Mouse (Mus musculus) kidney, embryonic 16.5 days (tissue): ENCODE measurements around the gene Tex33. TPM values are rescaled to one million over a fixed set of nuclear protein-coding genes. Genes with fewer than 3 reads are reported as not detected.

Source experiments
- ATAC-seq: fragments of 200-750 bp; cut with Nextera tagmentation; 2 replicates; pipeline ENCODE4 v1.8.0; 2017; ENCODE audit warnings: moderate TSS enrichment; ENCODE audit not compliant: low FRiP score, low TSS enrichment
- H3K27ac ChIP-seq: fragments of 300-500 bp; sonication (generic); 2 replicates; pipeline ENCODE4 v1.5.1; 2014; ENCODE audit warnings: low read length
- H3K27me3 ChIP-seq: fragments of 300-500 bp; sonication (generic); 2 replicates; pipeline ENCODE4 v1.6.1; 2014; ENCODE audit warnings: low read length, control low read depth, mixed read lengths; ENCODE audit not compliant: insufficient read depth
- H3K36me3 ChIP-seq: fragments of 300-500 bp; sonication (generic); 2 replicates; pipeline ENCODE4 v1.6.1; 2014; ENCODE audit warnings: low read length, control low read depth, mixed read lengths; ENCODE audit not compliant: insufficient read depth
- H3K4me1 ChIP-seq: fragments of 300-500 bp; sonication (generic); 2 replicates; pipeline ENCODE4 v1.6.1; 2014; ENCODE audit warnings: low read length, control low read depth, mixed read lengths; ENCODE audit not compliant: insufficient read depth
- H3K4me2 ChIP-seq: fragments of 300-500 bp; sonication (generic); replicated peaks from 2 replicates; pipeline ENCODE4 v1.6.1; 2014; ENCODE audit warnings: low read depth, low read length
- H3K4me3 ChIP-seq: fragments of 300-500 bp; sonication (generic); 2 replicates; pipeline ENCODE4 v1.5.1; 2014; ENCODE audit warnings: mild to moderate bottlenecking, low read length
- H3K9ac ChIP-seq: fragments of 300-500 bp; sonication (generic); replicated peaks from 2 replicates; pipeline ENCODE4 v1.6.1; 2014; ENCODE audit warnings: low read length
- H3K9me3 ChIP-seq: fragments of 300-500 bp; sonication (generic); 2 replicates; pipeline ENCODE4 v1.6.1; 2016; ENCODE audit warnings: low read length, control low read depth
- WGBS: fragments of 180-500 bp; shearing (Covaris S2); extraction: QIAGEN DNeasy Blood & Tissue Kit; methylation state at CpG from one replicate; pipeline ENCODE4 v1.1.7; 2014; 5-methylcytosine and 5-hydroxymethylcytosine counted together
- polyA plus RNA-seq: library from polyadenylated mRNA; unstranded; fragments of >200 nt; fragmentation: Nextera tagmentation; extraction: Ambion mirVana; gene quantifications from 2 replicates; pipeline ENCODE4 v1.2.1, GENCODE M21; 2015

Gene Tex33
- polyA plus RNA-seq, 1 experiment from 2014 or later, result not detected

DNA sequence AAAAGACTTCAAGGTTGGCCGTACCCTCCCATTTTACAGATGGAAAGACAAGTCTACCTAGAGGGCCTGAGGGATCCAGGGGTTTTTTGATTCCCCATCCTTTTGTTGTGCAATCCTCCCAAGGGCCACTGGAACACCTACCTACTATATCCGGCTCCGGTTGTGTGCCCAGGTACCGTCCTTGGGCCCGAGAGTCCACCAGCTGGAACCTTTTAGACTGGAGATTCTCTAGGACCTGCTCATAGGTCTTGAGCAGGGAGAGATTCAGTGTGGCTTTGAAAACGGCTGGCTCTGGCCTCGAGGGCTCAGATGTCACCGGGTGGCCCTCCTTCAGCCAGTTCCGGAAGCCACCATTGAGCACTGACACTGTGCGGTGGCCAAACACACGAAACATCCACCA, 9.4 kb upstream of the Tex33 start:
- Histone ChIP-seq H3K36me3 (no peaks in the 10 kb centered on the region), H3K9me3 (no peaks in the 10 kb centered on the region), H3K9ac (peak overlapping the region; percentile 82), H3K4me3 (peak overlapping the region; percentile 69), H3K4me1 (peaks cover 50% of the 10 kb centered on the region), H3K27ac (peak overlapping the region; percentile 97), H3K27me3 (peaks cover 15% of the 10 kb centered on the region), H3K4me2 (peak overlapping the region; percentile 76)
- WGBS, result 50% methylated on average over 11 of the region's 11 CpGs
- ATAC-seq, result no peak

DNA sequence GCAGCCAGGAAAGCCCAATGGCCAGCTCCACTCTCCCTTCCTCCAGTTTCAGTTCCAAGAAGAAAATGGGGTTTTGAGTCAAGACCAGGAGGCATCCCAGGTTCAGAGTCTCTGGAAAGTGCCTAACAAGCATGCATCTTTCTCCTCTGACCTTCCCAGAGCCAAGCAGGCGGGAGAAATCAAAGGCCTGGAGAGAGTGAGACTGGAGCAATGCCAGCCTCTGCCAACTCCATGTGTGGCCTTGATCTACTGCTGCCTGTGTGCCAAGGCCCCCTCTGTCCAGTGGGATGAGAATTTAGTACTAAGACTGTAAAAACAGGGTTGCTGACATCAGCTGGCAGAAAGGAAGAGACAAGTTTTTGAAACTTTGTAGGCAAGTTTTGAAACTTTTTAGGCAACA, 8.2 kb upstream of the Tex33 start:
- ATAC-seq, result no peak
- WGBS, result 64% methylated on average over 1 of the region's 1 CpGs
- 0 out of 2 replicates have a peak overlapping the region, but pooled peaks have one; percentile 5 for H3K4me3 ChIP-seq
- peaks cover 42% of the 10 kb centered on the region for H3K4me1 ChIP-seq
- peak overlapping the region; percentile 24 for H3K9ac ChIP-seq
- no peaks in the 10 kb centered on the region for H3K9me3 ChIP-seq
- no peaks in the 10 kb centered on the region for H3K36me3 ChIP-seq
- H3K27me3 ChIP-seq, result peaks cover 3% of the 10 kb centered on the region
- peak overlapping the region; percentile 79 for H3K27ac ChIP-seq
- H3K4me2 ChIP-seq, result peak overlapping the region; percentile 76; the same call in 1 of the 2 replicates

DNA sequence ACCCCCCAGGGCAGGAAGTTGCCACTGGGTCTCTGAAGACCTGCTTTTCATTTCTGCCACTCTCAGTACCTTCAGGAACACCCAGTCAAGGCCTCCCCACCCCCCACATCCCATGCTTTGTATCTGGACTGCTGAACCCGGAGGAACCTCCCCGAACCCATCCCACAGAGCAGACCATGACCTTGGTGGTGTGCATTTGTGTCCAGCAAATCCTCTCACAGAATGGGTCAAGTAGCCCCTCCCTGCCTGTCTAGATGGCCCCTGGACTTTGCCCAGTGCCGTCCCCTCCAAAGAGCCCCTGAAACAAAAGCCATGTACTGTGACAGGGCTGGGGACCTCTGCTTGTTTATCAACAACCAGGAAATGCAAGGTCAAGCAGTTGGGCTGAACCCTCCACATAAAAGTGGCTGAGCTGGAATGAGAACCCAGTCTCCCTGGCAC, 7.6 kb upstream of the Tex33 start:
- Histone ChIP-seq H3K4me3 (no peak overlapping the region), H3K27ac (peak overlapping the region; percentile 79), H3K36me3 (no peaks in the 10 kb centered on the region), H3K27me3 (no peaks in the 10 kb centered on the region), H3K9me3 (no peaks in the 10 kb centered on the region), H3K4me1 (peaks cover 42% of the 10 kb centered on the region), H3K9ac (peak overlapping the region; percentile 24), H3K4me2 (peak overlapping the region; percentile 76; the same call in 1 of the 2 replicates)
- 25% methylated on average over 3 of the region's 3 CpGs for WGBS
- peak; percentile 37 for ATAC-seq

DNA sequence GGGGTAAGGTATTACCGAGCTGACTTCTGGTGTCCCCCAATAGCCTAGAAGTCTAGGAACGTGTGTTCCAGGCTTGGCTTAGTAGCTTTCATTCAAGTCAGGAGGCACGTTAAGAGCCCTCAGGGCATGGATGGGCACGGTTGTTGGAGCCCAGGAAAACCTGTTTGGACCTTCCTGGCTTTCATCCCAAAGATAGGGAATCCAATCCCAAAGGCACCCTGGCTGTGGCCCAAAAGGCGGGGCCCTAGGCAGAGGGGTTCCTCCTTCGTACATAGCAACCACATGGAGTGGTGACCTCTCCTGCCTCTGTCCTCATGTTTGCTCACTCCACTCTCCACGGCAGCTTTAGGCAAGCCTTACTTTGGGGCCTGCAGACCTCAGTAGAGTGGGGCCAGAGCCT, 6.7 kb upstream of the Tex33 start:
- peak overlapping the region; percentile 63 for H3K27ac ChIP-seq
- H3K9ac ChIP-seq, result no peak overlapping the region
- H3K4me3 ChIP-seq, result no peak overlapping the region
- 66% methylated on average over 7 of the region's 7 CpGs for WGBS
- no peaks in the 10 kb centered on the region for H3K27me3 ChIP-seq
- no peaks in the 10 kb centered on the region for H3K9me3 ChIP-seq
- no peak for ATAC-seq
- peaks cover 38% of the 10 kb centered on the region for H3K4me1 ChIP-seq
- no peaks in the 10 kb centered on the region for H3K36me3 ChIP-seq
- H3K4me2 ChIP-seq, result no peak overlapping the region

DNA sequence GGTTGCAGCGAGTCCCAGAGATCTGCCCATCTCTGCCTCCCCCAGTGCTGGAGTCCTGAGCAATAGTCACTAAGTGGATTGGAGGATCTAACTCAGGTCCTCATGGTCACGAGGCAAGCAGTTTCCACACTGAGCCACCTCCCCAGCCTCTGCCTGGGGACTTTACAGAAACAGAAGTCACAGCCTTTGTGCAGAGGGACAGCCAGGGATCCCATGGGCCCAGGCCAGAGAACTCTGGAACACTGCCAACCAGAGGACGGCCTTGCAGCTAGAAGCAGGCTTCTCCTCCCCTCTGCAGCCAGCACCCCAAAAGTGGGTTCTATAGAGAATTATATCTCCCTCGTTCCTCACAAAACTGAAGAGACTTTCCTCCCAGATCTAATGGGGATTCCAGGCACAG, 6.2 kb upstream of the Tex33 start:
- H3K4me2 ChIP-seq, result no peak overlapping the region

DNA sequence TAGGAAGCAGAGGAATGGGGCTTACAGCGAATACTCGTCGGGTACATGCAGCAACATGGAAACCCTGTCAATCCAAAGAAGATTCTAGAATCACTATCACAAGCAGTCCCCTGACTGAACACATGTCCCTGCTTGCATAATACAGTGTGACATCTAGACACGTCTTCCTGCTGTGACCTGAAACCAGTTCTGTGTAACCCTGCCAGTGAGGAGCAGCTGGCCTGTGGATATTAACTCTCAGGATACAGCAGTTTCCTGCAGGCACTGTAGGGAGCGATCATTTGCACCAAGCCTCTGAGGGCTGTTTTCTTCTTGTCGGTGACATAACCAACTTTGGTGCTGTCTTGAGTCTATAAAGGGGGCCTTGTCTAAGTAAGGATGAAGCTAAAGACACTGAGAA, 5.6 kb upstream of the Tex33 start:
- Histone ChIP-seq H3K4me1 (peaks cover 32% of the 10 kb centered on the region), H3K27me3 (no peaks in the 10 kb centered on the region), H3K9me3 (no peaks in the 10 kb centered on the region), H3K9ac (0 out of 2 replicates have a peak overlapping the region, but pooled peaks have one; percentile 10), H3K27ac (no peak overlapping the region), H3K4me3 (no peak overlapping the region), H3K36me3 (no peaks in the 10 kb centered on the region), H3K4me2 (no peak overlapping the region)
- 72% methylated on average over 6 of the region's 6 CpGs for WGBS
- no peak for ATAC-seq

More for the DNA sequence above, 6.2 kb upstream of the Tex33 start:
- no peak overlapping the region for H3K4me3 ChIP-seq
- H3K36me3 ChIP-seq, result no peaks in the 10 kb centered on the region
- peak overlapping the region; percentile 10 for H3K9ac ChIP-seq
- 50% methylated on average over 4 of the region's 4 CpGs for WGBS
- no peaks in the 10 kb centered on the region for H3K9me3 ChIP-seq
- ATAC-seq, result no peak
- no peaks in the 10 kb centered on the region for H3K27me3 ChIP-seq
- H3K27ac ChIP-seq, result peak overlapping the region; percentile 17; the same call in 1 of the 2 replicates
- H3K4me1 ChIP-seq, result peaks cover 33% of the 10 kb centered on the region

DNA sequence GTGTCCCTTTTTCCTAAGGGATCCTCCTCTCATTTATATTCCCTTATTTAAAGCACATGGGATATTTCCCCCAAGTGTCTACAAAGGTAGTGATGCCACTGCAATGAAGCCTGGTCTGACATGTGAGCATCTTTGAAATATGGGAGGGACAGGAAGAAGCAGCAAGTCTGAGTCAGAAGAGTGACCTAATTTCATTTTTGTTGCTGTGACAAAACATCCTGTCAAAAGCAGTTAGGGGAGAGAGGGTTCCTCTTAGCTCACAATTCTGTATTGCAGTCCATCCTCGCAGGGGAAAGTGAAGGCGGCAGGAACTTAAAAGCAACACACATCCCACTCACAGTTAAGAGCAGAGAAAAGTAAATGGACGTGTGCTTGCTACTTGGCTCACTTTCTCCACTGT, 4.9 kb downstream of the Tex33 start:
- 78% methylated on average over 3 of the region's 3 CpGs for WGBS
- no peak overlapping the region for H3K4me3 ChIP-seq
- no peak for ATAC-seq
- no peaks in the 10 kb centered on the region for H3K4me1 ChIP-seq
- H3K9ac ChIP-seq, result no peak overlapping the region
- no peak overlapping the region for H3K27ac ChIP-seq
- no peaks in the 10 kb centered on the region for H3K36me3 ChIP-seq
- H3K9me3 ChIP-seq, result no peaks in the 10 kb centered on the region
- no peaks in the 10 kb centered on the region for H3K27me3 ChIP-seq
- no peak overlapping the region for H3K4me2 ChIP-seq

DNA sequence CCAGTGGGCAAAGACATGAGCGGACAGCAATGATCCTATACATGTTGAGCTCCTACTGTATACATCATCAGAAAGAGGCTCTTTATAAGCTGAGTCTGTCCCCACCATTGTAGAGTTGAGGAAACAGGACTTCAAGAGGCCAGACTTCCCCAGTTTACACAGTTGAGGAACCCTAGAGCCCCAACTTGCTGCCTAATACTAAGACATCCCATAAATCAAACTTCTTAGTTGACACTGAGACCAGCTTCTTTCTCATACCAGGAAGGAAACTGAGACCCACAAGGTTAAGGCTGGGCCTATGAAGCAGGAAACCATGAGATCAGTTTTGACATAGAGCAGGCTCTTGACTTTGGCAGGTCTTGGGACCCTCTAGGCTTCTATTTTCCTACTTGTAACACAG, 10.1 kb downstream of the Tex33 start:
- H3K4me1 ChIP-seq, result no peaks in the 10 kb centered on the region
- 90% methylated on average over 1 of the region's 1 CpGs for WGBS
- ATAC-seq, result no peak
- H3K9ac ChIP-seq, result no peak overlapping the region
- no peaks in the 10 kb centered on the region for H3K36me3 ChIP-seq
- no peak overlapping the region for H3K4me3 ChIP-seq
- H3K27me3 ChIP-seq, result no peaks in the 10 kb centered on the region
- no peaks in the 10 kb centered on the region for H3K9me3 ChIP-seq
- no peak overlapping the region for H3K4me2 ChIP-seq
- no peak overlapping the region for H3K27ac ChIP-seq

DNA sequence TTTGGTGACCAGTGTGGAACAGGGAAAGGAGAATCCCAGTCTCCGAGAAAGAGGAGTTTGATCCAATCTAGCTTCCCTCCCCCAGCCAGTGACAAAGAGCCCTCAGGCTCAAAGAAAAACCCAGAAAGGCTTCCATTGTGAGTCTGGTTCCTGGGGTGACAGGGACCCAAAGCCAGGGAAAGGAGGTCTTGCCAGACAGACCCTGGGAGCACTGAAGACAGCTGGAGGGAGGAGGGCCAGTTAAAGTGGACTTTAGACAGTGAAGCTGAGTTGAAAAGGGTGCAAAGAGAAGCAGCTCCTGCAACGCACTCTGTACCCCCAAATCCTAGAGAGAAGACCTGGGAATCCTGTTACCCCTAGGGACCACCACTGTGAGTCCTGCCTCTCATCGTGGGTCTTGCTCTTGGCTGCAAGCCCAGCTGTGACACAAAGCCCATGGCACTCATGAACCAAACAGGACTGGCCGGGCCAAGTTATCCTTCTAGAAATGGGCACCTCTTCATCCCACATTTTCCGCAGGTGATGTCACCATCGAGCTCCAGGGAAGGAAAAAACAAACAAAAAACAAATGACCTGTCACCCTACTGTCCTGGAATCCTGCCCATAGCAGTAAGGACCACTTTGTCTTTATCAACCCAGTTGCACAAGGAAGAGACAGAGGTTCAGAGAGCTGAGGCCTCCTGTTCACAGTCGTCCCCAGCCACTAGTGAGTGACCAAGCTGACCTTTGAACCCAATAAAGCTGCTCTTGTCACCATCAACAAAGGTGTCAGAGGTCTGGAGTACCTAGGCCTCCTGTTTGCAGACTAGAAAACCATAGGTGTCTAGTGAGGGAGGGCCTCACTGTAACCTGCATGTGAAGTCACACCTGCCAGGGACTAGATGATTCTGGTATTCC, 11.2 kb downstream of the Tex33 start:
- no peaks in the 10 kb centered on the region for H3K36me3 ChIP-seq
- H3K4me1 ChIP-seq, result no peaks in the 10 kb centered on the region
- H3K9me3 ChIP-seq, result no peaks in the 10 kb centered on the region
- no peak overlapping the region for H3K9ac ChIP-seq
- no peak overlapping the region for H3K4me3 ChIP-seq
- no peaks in the 10 kb centered on the region for H3K27me3 ChIP-seq
- H3K4me2 ChIP-seq, result no peak overlapping the region
- ATAC-seq, result no peak
- H3K27ac ChIP-seq, result no peak overlapping the region
- WGBS, result 66% methylated on average over 7 of the region's 7 CpGs
